Mouse (Mus musculus) B cell, adult 67 days (primary cell): ENCODE data around the gene Gm10643. TPM values are rescaled to one million over a fixed set of nuclear protein-coding genes. Genes with fewer than 3 reads are reported as not detected.

Experiments
- total RNA-seq, 2 experiments: library from RNA; stranded (reverse); gene quantifications; 4 replicates each; pipeline ENCODE4 v1.2.4; 2023

Gene Gm10643
- total RNA-seq = 1 to 10 TPM; 3.3 to 5.1 TPM

DNA sequence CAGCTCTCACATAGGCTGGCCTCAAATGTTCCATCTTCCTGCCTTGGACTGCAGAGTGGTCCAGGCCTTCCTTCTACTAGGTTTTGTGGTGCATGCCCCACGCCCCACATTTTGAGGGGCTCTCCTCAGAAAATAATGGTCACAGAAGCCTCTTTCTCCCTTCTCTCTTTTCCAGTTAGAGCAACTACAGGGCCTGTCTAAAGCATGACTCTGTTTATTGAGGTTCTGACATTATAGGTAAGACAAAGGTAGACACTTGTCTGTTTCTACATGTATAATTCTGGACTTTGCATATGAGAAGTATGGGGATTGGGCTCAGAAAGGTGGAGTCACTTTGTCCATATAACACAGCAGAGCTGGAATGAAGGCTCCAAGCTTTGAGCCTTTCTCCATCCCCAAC, at the start of gene Gm10643:
Gm10643 (minus strand) TSS at position 101 of the 400 bp plus-strand sequence.

DNA sequence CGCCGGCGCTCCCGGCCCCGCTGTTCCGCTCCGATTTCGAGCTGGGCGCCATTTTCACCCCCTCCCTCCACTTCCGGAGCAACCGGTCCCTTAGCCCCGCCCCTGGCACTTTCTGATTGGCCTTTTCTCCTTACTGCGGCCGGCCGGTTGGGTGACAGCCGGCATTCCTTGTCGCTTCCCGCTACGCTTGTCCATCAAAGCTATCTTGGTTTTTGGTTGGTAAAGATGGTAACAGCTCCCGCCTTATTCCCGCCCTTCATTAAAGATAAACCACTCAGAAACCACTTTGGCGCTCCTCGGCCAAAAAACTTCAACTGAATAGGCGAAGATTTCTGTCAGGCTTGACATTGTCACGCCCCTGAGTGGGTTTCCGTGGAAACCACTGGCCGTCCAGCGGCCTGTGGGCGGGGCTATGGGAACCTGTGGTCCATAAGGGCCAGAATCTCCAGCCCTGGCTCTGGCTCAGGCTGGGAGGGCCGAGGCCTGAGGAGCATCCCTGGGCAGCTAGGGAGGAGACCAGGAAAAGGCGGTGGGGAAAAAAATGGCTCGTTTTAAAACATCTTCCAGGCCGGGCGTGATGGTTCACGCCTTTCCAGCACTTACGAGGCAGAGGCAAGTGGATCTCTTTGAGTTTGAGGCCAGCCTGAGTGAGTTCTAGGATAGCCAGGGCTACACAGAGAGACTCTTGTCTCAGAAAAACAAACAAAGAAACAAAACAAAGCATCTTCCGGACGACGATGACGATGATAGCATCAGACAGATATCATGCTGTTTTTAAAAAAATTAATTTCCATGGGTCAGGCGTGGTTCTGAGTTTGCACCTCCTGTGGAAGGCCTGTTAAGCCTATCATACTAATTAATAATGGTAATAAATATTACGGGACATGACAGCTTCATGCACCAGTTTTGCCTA, 40.0 kb upstream of the Gm10643 start, which contains the start of gene Dcaf15:
Dcaf15 (minus strand) TSS at position 72 of the 913 bp plus-strand sequence.

DNA sequence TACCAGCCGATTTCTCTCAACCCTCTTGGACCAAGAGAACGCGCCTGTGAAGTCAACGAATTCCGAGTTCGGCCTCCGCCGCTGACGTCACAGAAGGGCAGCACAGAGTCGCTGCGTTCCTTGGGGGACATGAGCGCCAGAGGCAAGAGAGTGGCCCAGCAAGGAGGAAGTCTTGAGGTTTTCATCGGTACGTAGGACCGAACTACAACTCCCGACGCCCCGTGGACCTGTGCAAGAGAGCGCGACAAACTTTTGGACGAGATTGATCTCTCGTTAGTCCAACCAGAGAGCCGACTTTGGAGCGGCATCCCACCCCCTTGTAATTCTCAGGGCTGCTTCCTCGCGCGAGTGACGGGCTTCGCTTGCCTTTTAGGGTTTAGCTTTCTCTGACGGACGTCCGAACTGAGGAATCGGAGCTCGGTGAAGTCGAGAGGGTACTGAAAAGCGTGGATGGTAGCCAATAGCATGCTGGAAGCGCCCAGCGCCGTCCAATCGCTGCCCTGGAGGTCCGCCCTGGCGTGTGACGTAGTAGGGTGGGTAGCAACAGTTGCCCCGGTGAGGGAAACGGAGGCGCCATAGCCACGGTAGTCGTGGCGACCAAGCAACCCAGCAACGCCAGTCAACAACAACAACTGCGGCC, 1.5 kb upstream of the Gm10643 start, which contains the start of gene Rfx1:
Rfx1 (plus strand) TSS at position 544 of the 640 bp plus-strand sequence.

DNA sequence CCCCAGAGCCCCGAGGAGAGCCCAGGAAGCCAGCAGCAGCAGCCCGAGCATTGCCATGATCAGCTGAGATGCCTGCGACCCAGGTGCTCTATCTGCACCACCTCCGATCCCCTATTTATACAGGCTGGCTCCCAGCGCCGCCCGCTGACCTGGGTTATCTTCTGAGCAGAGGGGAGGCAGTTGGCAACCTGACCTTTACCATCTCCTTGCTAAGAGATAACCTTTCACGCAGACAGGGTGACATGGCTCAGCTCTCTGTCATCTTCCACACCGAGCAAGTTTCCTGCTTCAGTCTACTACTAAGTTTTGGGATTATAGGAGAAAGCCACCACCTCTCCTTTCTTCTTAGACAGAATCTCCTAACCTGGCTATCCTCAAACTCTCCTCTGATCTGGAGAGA, 20.0 kb downstream of the Gm10643 start, which contains the start of gene Rln3:
Rln3 (minus strand) TSS at position 101 of the 400 bp plus-strand sequence.

DNA sequence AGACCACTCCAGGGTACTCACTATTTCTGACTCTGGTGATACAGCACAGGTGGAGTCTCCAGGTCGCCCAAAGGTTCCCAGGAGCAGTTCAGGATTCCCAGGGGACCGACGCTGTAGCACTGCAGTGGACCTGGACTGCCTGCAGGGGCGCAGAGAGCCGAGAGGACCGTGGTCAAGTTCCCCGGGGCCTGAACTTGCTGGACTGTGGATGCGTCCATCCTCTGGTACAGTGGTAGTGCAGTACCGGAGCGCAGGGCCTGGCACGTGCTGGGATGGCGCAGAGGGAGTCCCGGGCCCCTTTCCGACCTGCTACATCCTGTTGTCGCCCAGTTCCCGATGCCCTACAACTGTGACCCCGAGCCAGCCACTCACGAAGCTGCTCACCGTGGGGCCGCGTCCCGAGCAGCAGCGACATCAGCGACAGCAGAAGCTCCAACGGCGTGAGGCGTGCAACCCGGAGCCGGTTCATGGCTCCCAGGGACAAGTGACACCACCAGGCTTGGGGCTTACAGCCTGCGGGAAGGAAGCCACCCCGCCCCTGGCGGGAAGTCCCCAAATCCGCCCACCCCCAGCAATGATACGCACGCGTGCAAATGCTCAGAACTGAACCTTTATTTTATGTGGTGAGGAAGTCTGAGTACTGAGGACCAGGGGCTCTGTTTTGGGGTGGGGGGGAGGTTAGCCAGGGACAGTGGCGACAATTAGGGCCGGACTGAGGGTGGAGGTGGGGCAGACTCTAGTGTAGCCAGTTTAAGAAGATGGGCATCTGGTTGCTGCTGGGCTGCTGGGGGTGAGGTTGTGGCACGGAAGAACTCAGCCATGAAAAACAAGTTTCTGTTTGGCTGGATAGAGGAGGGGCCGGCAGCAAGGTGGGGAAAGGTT, 22.6 kb downstream of the Gm10643 start, which contains the start of gene Il27ra:
Il27ra (minus strand) TSS at position 524 of the 882 bp plus-strand sequence.

DNA sequence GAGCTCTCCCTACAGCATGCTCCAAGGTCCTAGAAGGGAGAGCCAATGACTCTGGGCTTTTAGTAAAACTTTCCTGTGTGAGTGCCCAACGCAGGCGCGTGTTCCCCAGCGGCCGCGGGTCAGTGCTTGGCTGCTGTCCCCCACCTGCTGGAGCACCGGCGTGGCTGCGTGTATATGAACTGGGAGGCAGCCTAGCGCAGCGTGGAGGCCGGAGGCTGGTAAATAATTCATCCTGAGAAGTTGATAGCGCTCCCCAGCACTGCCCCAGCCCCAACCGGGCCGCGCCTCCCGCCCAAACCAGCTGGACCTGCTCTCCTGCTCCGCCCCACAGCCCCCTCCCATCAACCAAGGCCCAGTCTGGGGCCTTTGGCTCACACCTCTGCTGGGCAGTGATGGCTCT, 43.8 kb downstream of the Gm10643 start, which contains the start of gene Palm3:
Palm3 (plus strand) TSS at position 376 of the 400 bp plus-strand sequence.

Other genes starting within 250 kb of the Gm10643 start
- gene Adgrl1, start 165.0 kb downstream of the Gm10643 start, total RNA-seq = 10 to 100 TPM in 1 of 2 experiments, 1 to 10 TPM in 1; 7.9 to 10.3 TPM
- gene Gm10644, start 109.9 kb downstream of the Gm10643 start, total RNA-seq = 1 to 10 TPM; 1.7 to 2.9 TPM
- gene Asf1b, start 109.6 kb downstream of the Gm10643 start, total RNA-seq = 1 to 10 TPM; 7.7 to 8.8 TPM
- gene Prkaca, start 92.1 kb downstream of the Gm10643 start, total RNA-seq = 10 to 100 TPM; 45.3 to 45.4 TPM
- gene Samd1, start 67.5 kb downstream of the Gm10643 start, total RNA-seq = 10 to 100 TPM; 53.9 to 61.1 TPM
- under 1 TPM; 0.53 to 0.58 TPM for gene 1700067K01Rik, start 63.6 kb downstream of the Gm10643 start, total RNA-seq
- gene 2210011C24Rik, start 53.0 kb downstream of the Gm10643 start, total RNA-seq = not detected
- not detected for gene Palm3, start 43.7 kb downstream of the Gm10643 start, total RNA-seq
- 100 to 1,000 TPM; 107 to 110 TPM for gene Il27ra, start 22.5 kb downstream of the Gm10643 start, total RNA-seq
- not detected for gene Rln3, start 20.1 kb downstream of the Gm10643 start, total RNA-seq
- 10 to 100 TPM; 66.0 to 85.3 TPM for gene Rfx1, start 1.7 kb upstream of the Gm10643 start, total RNA-seq
- gene Dcaf15, start 39.6 kb upstream of the Gm10643 start, total RNA-seq = 10 to 100 TPM; 53.6 to 55.6 TPM
- gene Podnl1, start 60.9 kb upstream of the Gm10643 start, total RNA-seq = under 1 TPM; 0.36 to 0.46 TPM
- 10 to 100 TPM; 33.4 to 38.3 TPM for gene Cc2d1a, start 82.8 kb upstream of the Gm10643 start, total RNA-seq
- gene 4930432K21Rik, start 82.9 kb upstream of the Gm10643 start, total RNA-seq = 1 to 10 TPM in 1 of 2 experiments, under 1 TPM in 1; 0.77 to 2.1 TPM
- not detected for gene Nanos3, start 120.1 kb upstream of the Gm10643 start, total RNA-seq
- 10 to 100 TPM; 22.8 to 24.8 TPM for gene Zswim4, start 171.9 kb upstream of the Gm10643 start, total RNA-seq
- gene D8Ertd738e, start 184.6 kb upstream of the Gm10643 start, total RNA-seq = 100 to 1,000 TPM; 182 to 191 TPM
- 10 to 100 TPM; 37.0 to 38.6 TPM for gene Mri1, start 192.2 kb upstream of the Gm10643 start, total RNA-seq
- gene Ccdc130, start 205.2 kb upstream of the Gm10643 start, total RNA-seq = 10 to 100 TPM; 26.5 to 34.3 TPM